Mouse (Mus musculus) CH12.LX (cell line): ENCODE results near the gene Slc39a2. TPM values are rescaled to one million over a fixed set of nuclear protein-coding genes. Genes with fewer than 3 reads are reported as not detected.

Experiments
- DNase-seq: peaks from one replicate; pipeline ENCODE4 v3.0.0-alpha.2; 2013; ENCODE audit errors: extremely low read depth
- H3K27ac ChIP-seq: 2 replicates; pipeline ENCODE4 v1.5.1; 2012; ENCODE audit warnings: low read depth, mild to moderate bottlenecking, control low read depth, moderate library complexity; ENCODE audit not compliant: insufficient read depth
- H3K27me3 ChIP-seq: replicated peaks from 2 replicates; pipeline ENCODE3; 2012; ENCODE audit warnings: inconsistent platforms
- H3K36me3 ChIP-seq, 2 experiments: replicated peaks in 1 of 2; 2 replicates each; pipeline versions ENCODE3 to v1.6.1; 2012; ENCODE audit warnings: inconsistent platforms in 1 of 2, low read length in 1 of 2, mild to moderate bottlenecking in 1 of 2, mixed read lengths in 1 of 2, moderate library complexity in 1 of 2; ENCODE audit not compliant: control insufficient read depth in 1 of 2, insufficient read depth in 1 of 2
- H3K4me1 ChIP-seq, 2 experiments: 2 replicates each; pipeline ENCODE4 v1.6.1; 2012; ENCODE audit warnings: inconsistent platforms in 1 of 2, moderate library complexity in 1 of 2; ENCODE audit not compliant: insufficient read depth in 2 of 2, control insufficient read depth in 1 of 2
- H3K4me2 ChIP-seq: 2 replicates; pipeline ENCODE4 v1.6.1; 2012; ENCODE audit warnings: low read depth, mild to moderate bottlenecking, control low read depth; ENCODE audit not compliant: poor library complexity, insufficient read depth, severe bottlenecking
- H3K4me3 ChIP-seq, 3 experiments: fragments of 150-350 bp in 1 of 3; sonication (generic) in 1 of 3; replicated peaks in 1 of 3; 2 replicates each; pipeline versions ENCODE3 to v1.5.1; 2011 to 2012; ENCODE audit warnings: low read depth in 2 of 3, low read length in 2 of 3, mild to moderate bottlenecking in 2 of 3, moderate library complexity in 2 of 3, control low read depth in 1 of 3, improper control_type of control experiment in 1 of 3, inconsistent platforms in 1 of 3, mixed read lengths in 1 of 3; ENCODE audit not compliant: poor library complexity in 1 of 3
- H3K79me2 ChIP-seq: replicated peaks from 2 replicates; pipeline ENCODE4 v1.6.1; 2012; ENCODE audit warnings: mild to moderate bottlenecking, moderate library complexity; ENCODE audit not compliant: control insufficient read depth, poor library complexity, insufficient read depth, severe bottlenecking; ENCODE audit errors: extremely low read depth
- H3K9ac ChIP-seq: 2 replicates; pipeline ENCODE4 v1.6.1; 2012; ENCODE audit warnings: low read depth, mild to moderate bottlenecking, control low read depth, moderate library complexity; ENCODE audit not compliant: insufficient read depth
- H3K9me3 ChIP-seq: replicated peaks from 2 replicates; pipeline ENCODE3; 2012; ENCODE audit warnings: low read length, inconsistent platforms, mixed read lengths
- CHD1 ChIP-seq: IDR thresholded peaks from 2 replicates; pipeline ENCODE4 v1.6.1; 2012; ENCODE audit warnings: low read depth, low read length, improper control_type of control experiment, inconsistent platforms
- CHD2 ChIP-seq: IDR thresholded peaks from 2 replicates; pipeline ENCODE4 v1.6.1; 2011; ENCODE audit warnings: low read length, improper control_type of control experiment
- CTCF ChIP-seq, 2 experiments: IDR thresholded peaks in 1 of 2; conservative IDR thresholded peaks in 1 of 2; 2 replicates each; pipeline ENCODE4 v1.5.1; 2011 to 2012; ENCODE audit warnings: low read depth in 2 of 2, low read length in 2 of 2, improper control_type of control experiment in 1 of 2, inconsistent platforms in 1 of 2, mild to moderate bottlenecking in 1 of 2, moderate library complexity in 1 of 2
- E2F4 ChIP-seq: IDR thresholded peaks from 2 replicates; pipeline ENCODE4 v1.6.1; 2011; ENCODE audit warnings: low read depth, low read length, improper control_type of control experiment; ENCODE audit not compliant: insufficient replicate concordance
- ELF1 ChIP-seq: IDR thresholded peaks from 2 replicates; pipeline ENCODE4 v1.6.1; 2014; ENCODE audit warnings: low read depth, mild to moderate bottlenecking, inconsistent platforms, low read length, improper control_type of control experiment
- ETS1 ChIP-seq: conservative IDR thresholded peaks from 2 replicates; pipeline ENCODE4 v1.6.1; 2012; ENCODE audit warnings: low read depth, mild to moderate bottlenecking, inconsistent platforms, low read length, improper control_type of control experiment, moderate library complexity
- HCFC1 ChIP-seq: IDR thresholded peaks from 2 replicates; pipeline ENCODE4 v1.6.1; 2012; ENCODE audit warnings: low read depth, mild to moderate bottlenecking, inconsistent platforms, low read length, improper control_type of control experiment
- IRF4 ChIP-seq: IDR thresholded peaks from 2 replicates; pipeline ENCODE4 v1.6.1; 2014; ENCODE audit warnings: low read depth, mild to moderate bottlenecking, inconsistent platforms, low read length, improper control_type of control experiment
- JUN ChIP-seq: IDR thresholded peaks from 2 replicates; pipeline ENCODE4 v1.6.1; 2011; ENCODE audit warnings: low read depth, mild to moderate bottlenecking, low read length, improper control_type of control experiment, moderate library complexity; ENCODE audit not compliant: insufficient read depth
- JUND ChIP-seq: conservative IDR thresholded peaks from 2 replicates; pipeline ENCODE4 v1.6.1; 2011; ENCODE audit warnings: low read depth, low read length, improper control_type of control experiment
- KAT2A ChIP-seq: IDR thresholded peaks from 2 replicates; pipeline ENCODE4 v1.6.1; 2012; ENCODE audit warnings: low read length, improper control_type of control experiment, inconsistent platforms; ENCODE audit not compliant: insufficient replicate concordance
- MAX ChIP-seq: IDR thresholded peaks from 2 replicates; pipeline ENCODE4 v1.6.1; 2011; ENCODE audit warnings: low read length, improper control_type of control experiment
- MAZ ChIP-seq: IDR thresholded peaks from 2 replicates; pipeline ENCODE4 v1.6.1; 2012; ENCODE audit warnings: low read depth, mild to moderate bottlenecking, inconsistent platforms, low read length, improper control_type of control experiment, moderate library complexity
- MEF2A ChIP-seq: IDR thresholded peaks from 2 replicates; pipeline ENCODE4 v1.6.1; 2014; ENCODE audit warnings: low read depth, mild to moderate bottlenecking, inconsistent platforms, low read length, improper control_type of control experiment, borderline replicate concordance
- MXI1 ChIP-seq: IDR thresholded peaks from 2 replicates; pipeline ENCODE4 v1.6.1; 2011; ENCODE audit warnings: mild to moderate bottlenecking, low read depth, low read length, improper control_type of control experiment
- NELFE ChIP-seq: IDR thresholded peaks from 2 replicates; pipeline ENCODE4 v1.6.1; 2011; ENCODE audit warnings: low read depth, low read length, improper control_type of control experiment
- POLR2A ChIP-seq: IDR thresholded peaks from 2 replicates; pipeline ENCODE4 v1.6.1; 2011; ENCODE audit warnings: low read depth, mild to moderate bottlenecking, improper control_type of control experiment, low read length
- POLR2AphosphoS2 ChIP-seq: IDR thresholded peaks from 2 replicates; pipeline ENCODE4 v1.6.1; 2011; ENCODE audit warnings: low read depth, low read length, improper control_type of control experiment
- RCOR1 ChIP-seq: conservative IDR thresholded peaks from 2 replicates; pipeline ENCODE4 v1.6.1; 2012; ENCODE audit warnings: low read depth, mild to moderate bottlenecking, inconsistent platforms, low read length, improper control_type of control experiment
- SIN3A ChIP-seq: IDR thresholded peaks from 2 replicates; pipeline ENCODE4 v1.6.1; 2012; ENCODE audit warnings: low read length, improper control_type of control experiment, inconsistent platforms
- TBP ChIP-seq: conservative IDR thresholded peaks from 2 replicates; pipeline ENCODE4 v1.6.1; 2011; ENCODE audit warnings: low read depth, low read length, improper control_type of control experiment
- TCF12 ChIP-seq: IDR thresholded peaks from 2 replicates; pipeline ENCODE4 v1.6.1; 2014; ENCODE audit warnings: low read depth, mild to moderate bottlenecking, inconsistent platforms, low read length, improper control_type of control experiment
- USF1 ChIP-seq: IDR thresholded peaks from 2 replicates; pipeline ENCODE4 v1.6.1; 2014; ENCODE audit warnings: low read depth, mild to moderate bottlenecking, inconsistent platforms, low read length, improper control_type of control experiment
- ZMIZ1 ChIP-seq: IDR thresholded peaks from 2 replicates; pipeline ENCODE4 v1.6.1; 2012; ENCODE audit warnings: low read depth, mild to moderate bottlenecking, inconsistent platforms, low read length, improper control_type of control experiment
- ZNF384 ChIP-seq: IDR thresholded peaks from 2 replicates; pipeline ENCODE4 v1.6.1; 2012; ENCODE audit warnings: low read depth, low read length, improper control_type of control experiment, inconsistent platforms
- dilution Hi-C: fragments of 300-500 bp; cut with MboI; formaldehyde crosslinking; loops from 2 replicates; pipeline ENCODE4 v1.14.3; 2020; ENCODE audit warnings: low sequenced_read_pairs; ENCODE audit not compliant: extremely low pct_unique_long_range_greater_than_20kb, extremely low pct_ligation_motif_present
- in situ Hi-C: fragments of 300-500 bp; cut with MboI; formaldehyde crosslinking; loops from 3 replicates; pipeline ENCODE4 v1.14.3; 2019; ENCODE audit warnings: low sequenced_read_pairs, low pct_ligation_motif_present, low pct_unique_long_range_greater_than_20kb, mixed read lengths
- polyA plus RNA-seq: library from polyadenylated mRNA; unstranded; fragments of >175 nt; gene quantifications from 2 replicates; pipeline ENCODE4 v1.2.1, GENCODE M21; 2012; ENCODE audit warnings: low read depth; ENCODE audit not compliant: insufficient read length
- total RNA-seq, 2 experiments: library from RNA; depleted of rRNA; stranded (reverse); fragments of 300-350 nt in 1 of 2; fragments of >200 nt in 1 of 2; gene quantifications; 2 replicates each; pipeline ENCODE4 v1.2.3; 2012 to 2014

Slc39a2 gene
- total and polyA plus RNA-seq, 3 experiments, result 0.20 to 0.49 (median 0.42) TPM

- TF ChIP-seq ELF1, result no peak
- no peak for TF ChIP-seq ETS1
- TF ChIP-seq RCOR1, result no peak
Observed at GRCm38 (mm10) chr14:51884031-51884544, 8.6 kb upstream of the Slc39a2 start (continued).

GRCm38 (mm10) chr14:51884598-51885331, 7.9 kb upstream of the Slc39a2 start, which contains the start of gene Mettl17:
Gene Mettl17, plus strand, starts transcription at chr14:51884842.
- H3K9ac ChIP-seq, result peak within 1 kb of the TSS; percentile 67
- H3K27me3 ChIP-seq, result no peaks in the 10 kb centered on the region
- TF ChIP-seq HCFC1, result peak; percentile 92
- no peak for TF ChIP-seq CTCF (conservative IDR thresholded peaks at IDR 0.05 in 1 of 2, IDR thresholded peaks at IDR 0.05 in 1 of 2; ENCODE audit: low read depth in 2 of 2, low read length in 2 of 2)
- TF ChIP-seq CHD1, result no peak
- TF ChIP-seq CHD2, result peak; percentile 83
- peak; percentile 79 for TF ChIP-seq SIN3A
- no peak for TF ChIP-seq JUND
- TF ChIP-seq USF1, result no peak
- peak; percentile 40; the same call in 1 of the 2 replicates for TF ChIP-seq MEF2A
- TF ChIP-seq E2F4, result no peak
- TF ChIP-seq TCF12, result peak; percentile 64; the same call in 1 of the 2 replicates
- peak; percentile 82 for TF ChIP-seq NELFE
- TF ChIP-seq IRF4, result peak; percentile 25; the same call in 1 of the 2 replicates
- TF ChIP-seq MAZ, result peak; percentile 84
- peak; percentile 55; the same call in 1 of the 2 replicates for TF ChIP-seq MAX
- TF ChIP-seq MXI1, result peak; percentile 76; the same call in 1 of the 2 replicates
- peak; percentile 89 for TF ChIP-seq POLR2A
- TF ChIP-seq POLR2AphosphoS2, result 0 out of 2 replicates have a peak, but pooled peaks have one; percentile 41
- no peak for TF ChIP-seq RCOR1
- peak; percentile 83; the same call in 1 of the 2 replicates for TF ChIP-seq KAT2A
- TF ChIP-seq TBP, result peak; percentile 82
- peak; percentile 79; the same call in 1 of the 2 replicates for TF ChIP-seq ZMIZ1
- TF ChIP-seq ZNF384, result no peak
- TF ChIP-seq ELF1, result peak; percentile 89
- no peak for TF ChIP-seq JUN
- DNase-seq, result peak; percentile 98
- in situ Hi-C loops, result no loop called here
- peak within 1 kb of the TSS; percentile 94 for H3K4me2 ChIP-seq
- H3K79me2 ChIP-seq, result peaks cover 13% of the 10 kb centered on the region
- dilution Hi-C loops, result no loop called here
- no peaks in the 10 kb centered on the region for H3K9me3 ChIP-seq
- H3K4me3 ChIP-seq, result peak within 1 kb of the TSS; percentile 71 to 98 (median 90)
- H3K27ac ChIP-seq, result peak within 1 kb of the TSS; percentile 27; the same call in 1 of the 2 replicates
- H3K36me3 ChIP-seq, result peaks cover 24 to 36% of the 10 kb centered on the region in 2 experiments
- H3K4me1 ChIP-seq, result peaks cover 0 to 16% of the 10 kb centered on the region in 2 experiments; a peak in 2 of 4 replicates
